Mouse (Mus musculus) kidney, adult 2 months (tissue): ENCODE results near the gene Snai3.

Experiments used
- CTCF ChIP-seq: fragments of 200-500 bp; conservative IDR thresholded peaks from 2 replicates; pipeline ENCODE4 v1.5.1; 2011; ENCODE audit warnings: low read depth, mild to moderate bottlenecking, control low read depth, low read length, moderate library complexity, mixed read lengths; ENCODE audit not compliant: insufficient read depth, insufficient read length
- POLR2A ChIP-seq: fragments of 200-500 bp; IDR thresholded peaks from one replicate; pipeline ENCODE4 v1.6.1; 2011; ENCODE audit warnings: low read depth, low read length, control low read depth

GRCm38 (mm10) chr8:122470691-122471090 is 10.2 kb upstream of the Snai3 start:
- TF ChIP-seq CTCF (no peak), POLR2A (no peak)
